Mouse (Mus musculus): Measurements from ENCODE around the gene Gas2l3.

Gas2l3 gene

GRCm38 (mm10) chr10:89443623-89444151, at the start of gene Gas2l3:
Gas2l3 (minus strand) TSS chr10:89443967.
- peak; percentile 54 to 87 for DNase-seq (ENCODE audit: low spot score in 2 of 2)

- no peak for DNase-seq (ENCODE audit: low spot score in 2 of 2)
Measured at GRCm38 (mm10) chr10:89491321-89491720, 47.6 kb upstream of the Gas2l3 start.

GRCm38 (mm10) chr10:89490250-89490649, 46.5 kb upstream of the Gas2l3 start:
- DNase-seq (ENCODE audit: low spot score in 2 of 2) = no peak

GRCm38 (mm10) chr10:89489459-89489858, 45.7 kb upstream of the Gas2l3 start:
- no peak for DNase-seq (ENCODE audit: low spot score in 2 of 2)

GRCm38 (mm10) chr10:89486995-89487742, 43.4 kb upstream of the Gas2l3 start:
- DNase-seq (ENCODE audit: low spot score in 2 of 2) = no peak

GRCm38 (mm10) chr10:89484907-89485306, 41.1 kb upstream of the Gas2l3 start:
- no peak for DNase-seq (ENCODE audit: low spot score in 2 of 2)

GRCm38 (mm10) chr10:89483812-89484602, 40.2 kb upstream of the Gas2l3 start:
- DNase-seq (ENCODE audit: low spot score in 2 of 2) = no peak

- DNase-seq (ENCODE audit: low spot score in 2 of 2) = no peak
Measured at GRCm38 (mm10) chr10:89483113-89483512, 39.3 kb upstream of the Gas2l3 start.

GRCm38 (mm10) chr10:89482142-89482681, 38.4 kb upstream of the Gas2l3 start:
- DNase-seq (ENCODE audit: low spot score in 2 of 2) = no peak

- DNase-seq (ENCODE audit: low spot score in 2 of 2) = no peak
Measured at GRCm38 (mm10) chr10:89481638-89482037, 37.9 kb upstream of the Gas2l3 start.

- DNase-seq (ENCODE audit: low spot score in 2 of 2) = no peak
Measured at GRCm38 (mm10) chr10:89478766-89479165, 35.0 kb upstream of the Gas2l3 start.

GRCm38 (mm10) chr10:89470596-89471353, 27.0 kb upstream of the Gas2l3 start:
- DNase-seq (ENCODE audit: low spot score in 2 of 2) = no peak

- DNase-seq (ENCODE audit: low spot score in 2 of 2) = no peak
Measured at GRCm38 (mm10) chr10:89464760-89465405, 21.1 kb upstream of the Gas2l3 start.

GRCm38 (mm10) chr10:89462890-89463289, 19.1 kb upstream of the Gas2l3 start:
- DNase-seq (ENCODE audit: low spot score in 2 of 2) = no peak

- DNase-seq (ENCODE audit: low spot score in 2 of 2) = peak; percentile 53 to 84
Measured at GRCm38 (mm10) chr10:89461856-89462507, 18.2 kb upstream of the Gas2l3 start.

- no peak for DNase-seq (ENCODE audit: low spot score in 2 of 2)
Measured at GRCm38 (mm10) chr10:89460972-89461371, 17.2 kb upstream of the Gas2l3 start.

- DNase-seq (ENCODE audit: low spot score in 2 of 2) = no peak
Measured at GRCm38 (mm10) chr10:89458770-89459169, 15.0 kb upstream of the Gas2l3 start.

GRCm38 (mm10) chr10:89453794-89454193, 10.0 kb upstream of the Gas2l3 start:
- DNase-seq (ENCODE audit: low spot score in 2 of 2) = no peak

- DNase-seq (ENCODE audit: low spot score in 2 of 2) = no peak
Measured at GRCm38 (mm10) chr10:89453068-89453641, 9.4 kb upstream of the Gas2l3 start.

GRCm38 (mm10) chr10:89450411-89450810, 6.6 kb upstream of the Gas2l3 start:
- peak in 1 of 2 experiments; percentile 63 for DNase-seq (ENCODE audit: low spot score in 2 of 2)
